Mouse (Mus musculus) G1E (cell line): ENCODE measurements around the gene Cpt1c.

Source experiments
- CTCF ChIP-seq: IDR thresholded peaks from 2 replicates; pipeline ENCODE4 v1.5.1; 2012; ENCODE audit warnings: low read depth, low read length, inconsistent platforms, mixed read lengths
- TAL1 ChIP-seq: conservative IDR thresholded peaks from 2 replicates; pipeline ENCODE4 v1.6.1; 2012; ENCODE audit warnings: low read depth, low read length, inconsistent platforms, mixed read lengths

DNA sequence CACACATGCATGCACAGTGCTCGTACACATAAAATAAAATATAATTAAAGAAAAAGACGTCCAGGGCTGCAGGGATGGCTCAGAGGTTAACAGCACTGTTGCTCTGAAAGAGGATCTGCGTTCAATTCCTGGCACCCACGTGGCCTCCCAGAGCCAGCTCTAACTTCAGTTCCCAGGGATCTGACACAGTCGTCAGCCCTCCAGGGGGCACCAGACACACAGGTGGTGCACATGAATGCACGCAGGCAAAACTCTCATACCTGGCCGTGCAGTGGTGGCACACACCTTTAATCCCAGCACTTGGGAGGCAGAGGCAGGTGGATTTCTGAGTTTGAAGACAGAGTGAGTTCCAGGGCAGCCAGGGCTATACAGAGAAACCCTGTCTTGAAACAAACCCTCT is 8.7 kb downstream of the Cpt1c start:
- TF ChIP-seq TAL1 (no peak), CTCF (no peak)
